Mouse (Mus musculus): ENCODE data around the gene Rinl. TPM values are rescaled to one million over a fixed set of nuclear protein-coding genes. Genes with fewer than 3 reads are reported as not detected.

Rinl gene
- polyA plus RNA-seq, 1 experiment, result 7.1 TPM

GRCm38 (mm10) chr7:28817957-28818356, 29.2 kb downstream of the Rinl start:
- no peak overlapping the region for H3K27ac ChIP-seq (ENCODE audit: insufficient read depth, low read depth, low read length)
- no peaks in the 10 kb centered on the region for H3K27me3 ChIP-seq (ENCODE audit: control insufficient read depth, insufficient read depth, low read length)
- H3K4me3 ChIP-seq (ENCODE audit: low read depth, low read length), result no peak overlapping the region
- TF ChIP-seq POLR2A (IDR thresholded peaks at IDR 0.05; ENCODE audit: low read depth, low read length) (no peak), CTCF (IDR thresholded peaks at IDR 0.05; ENCODE audit: extremely low read depth, insufficient read length, insufficient replicate concordance, low read depth, low read length) (no peak)
- H3K4me1 ChIP-seq (ENCODE audit: control insufficient read depth, insufficient read depth, insufficient read length, low read length), result peaks cover 33% of the 10 kb centered on the region
- H3K36me3 ChIP-seq (ENCODE audit: control insufficient read depth, insufficient read depth, low read length), result peaks cover 95% of the 10 kb centered on the region
- WGBS, result 59% methylated on average over 4 of the region's 4 CpGs

GRCm38 (mm10) chr7:28818436-28818835, 29.7 kb downstream of the Rinl start:
- Histone ChIP-seq H3K27me3 (ENCODE audit: control insufficient read depth, insufficient read depth, low read length) (no peaks in the 10 kb centered on the region), H3K4me3 (ENCODE audit: low read depth, low read length) (no peak overlapping the region), H3K4me1 (ENCODE audit: control insufficient read depth, insufficient read depth, insufficient read length, low read length) (peaks cover 32% of the 10 kb centered on the region), H3K36me3 (ENCODE audit: control insufficient read depth, insufficient read depth, low read length) (peaks cover 92% of the 10 kb centered on the region), H3K27ac (ENCODE audit: insufficient read depth, low read depth, low read length) (no peak overlapping the region)
- WGBS, result 77% methylated on average over 18 of the region's 18 CpGs
- TF ChIP-seq CTCF (IDR thresholded peaks at IDR 0.05; ENCODE audit: extremely low read depth, insufficient read length, insufficient replicate concordance, low read depth, low read length) (no peak), POLR2A (IDR thresholded peaks at IDR 0.05; ENCODE audit: low read depth, low read length) (no peak)

GRCm38 (mm10) chr7:28818861-28819452, 30.2 kb downstream of the Rinl start:
- Histone ChIP-seq H3K36me3 (ENCODE audit: control insufficient read depth, insufficient read depth, low read length) (peaks cover 86% of the 10 kb centered on the region), H3K4me1 (ENCODE audit: control insufficient read depth, insufficient read depth, insufficient read length, low read length) (peaks cover 28% of the 10 kb centered on the region), H3K4me3 (ENCODE audit: low read depth, low read length) (no peak overlapping the region), H3K27me3 (ENCODE audit: control insufficient read depth, insufficient read depth, low read length) (no peaks in the 10 kb centered on the region), H3K27ac (ENCODE audit: insufficient read depth, low read depth, low read length) (no peak overlapping the region)
- no peak for TF ChIP-seq CTCF (IDR thresholded peaks at IDR 0.05; ENCODE audit: extremely low read depth, insufficient read length, insufficient replicate concordance, low read depth, low read length)
- TF ChIP-seq POLR2A (IDR thresholded peaks at IDR 0.05; ENCODE audit: low read depth, low read length), result no peak
- 44% methylated on average over 4 of the region's 4 CpGs for WGBS

- WGBS, result 52% methylated on average over 4 of the region's 4 CpGs
- Histone ChIP-seq H3K36me3 (ENCODE audit: control insufficient read depth, insufficient read depth, low read length) (peaks cover 80% of the 10 kb centered on the region), H3K4me1 (ENCODE audit: control insufficient read depth, insufficient read depth, insufficient read length, low read length) (peaks cover 28% of the 10 kb centered on the region), H3K27ac (ENCODE audit: insufficient read depth, low read depth, low read length) (no peak overlapping the region), H3K27me3 (ENCODE audit: control insufficient read depth, insufficient read depth, low read length) (no peaks in the 10 kb centered on the region), H3K4me3 (ENCODE audit: low read depth, low read length) (no peak overlapping the region)
- no peak for TF ChIP-seq POLR2A (IDR thresholded peaks at IDR 0.05; ENCODE audit: low read depth, low read length)
- TF ChIP-seq CTCF (IDR thresholded peaks at IDR 0.05; ENCODE audit: extremely low read depth, insufficient read length, insufficient replicate concordance, low read depth, low read length), result no peak
Measured at GRCm38 (mm10) chr7:28819571-28819970, 30.8 kb downstream of the Rinl start.

GRCm38 (mm10) chr7:28820358-28821260, 31.8 kb downstream of the Rinl start:
- Histone ChIP-seq H3K36me3 (ENCODE audit: control insufficient read depth, insufficient read depth, low read length) (peaks cover 70% of the 10 kb centered on the region), H3K27ac (ENCODE audit: insufficient read depth, low read depth, low read length) (peak overlapping the region; percentile 49), H3K4me1 (ENCODE audit: control insufficient read depth, insufficient read depth, insufficient read length, low read length) (peaks cover 31% of the 10 kb centered on the region), H3K4me3 (ENCODE audit: low read depth, low read length) (no peak overlapping the region), H3K27me3 (ENCODE audit: control insufficient read depth, insufficient read depth, low read length) (no peaks in the 10 kb centered on the region)
- WGBS, result 38% methylated on average over 12 of the region's 12 CpGs
- no peak for TF ChIP-seq CTCF (IDR thresholded peaks at IDR 0.05; ENCODE audit: extremely low read depth, insufficient read length, insufficient replicate concordance, low read depth, low read length)
- no peak for TF ChIP-seq POLR2A (IDR thresholded peaks at IDR 0.05; ENCODE audit: low read depth, low read length)

GRCm38 (mm10) chr7:28821261-28821831, 32.6 kb downstream of the Rinl start:
- no peaks in the 10 kb centered on the region for H3K27me3 ChIP-seq (ENCODE audit: control insufficient read depth, insufficient read depth, low read length)
- H3K4me1 ChIP-seq (ENCODE audit: control insufficient read depth, insufficient read depth, insufficient read length, low read length), result peaks cover 32% of the 10 kb centered on the region
- peak overlapping the region; percentile 49 for H3K27ac ChIP-seq (ENCODE audit: insufficient read depth, low read depth, low read length)
- H3K4me3 ChIP-seq (ENCODE audit: low read depth, low read length), result no peak overlapping the region
- peaks cover 63% of the 10 kb centered on the region for H3K36me3 ChIP-seq (ENCODE audit: control insufficient read depth, insufficient read depth, low read length)
- TF ChIP-seq POLR2A (IDR thresholded peaks at IDR 0.05; ENCODE audit: low read depth, low read length), result no peak
- TF ChIP-seq CTCF (IDR thresholded peaks at IDR 0.05; ENCODE audit: extremely low read depth, insufficient read length, insufficient replicate concordance, low read depth, low read length), result no peak
- 29% methylated on average over 10 of the region's 10 CpGs for WGBS

- no peaks in the 10 kb centered on the region for H3K27me3 ChIP-seq (ENCODE audit: control insufficient read depth, insufficient read depth, low read length)
- peaks cover 51% of the 10 kb centered on the region for H3K36me3 ChIP-seq (ENCODE audit: control insufficient read depth, insufficient read depth, low read length)
- TF ChIP-seq POLR2A (IDR thresholded peaks at IDR 0.05; ENCODE audit: low read depth, low read length), result no peak
- no peak for TF ChIP-seq CTCF (IDR thresholded peaks at IDR 0.05; ENCODE audit: extremely low read depth, insufficient read length, insufficient replicate concordance, low read depth, low read length)
- peak overlapping the region; percentile 10; the same call in 1 of the 2 replicates for H3K27ac ChIP-seq (ENCODE audit: insufficient read depth, low read depth, low read length)
- H3K4me3 ChIP-seq (ENCODE audit: low read depth, low read length), result no peak overlapping the region
- H3K4me1 ChIP-seq (ENCODE audit: control insufficient read depth, insufficient read depth, insufficient read length, low read length), result peaks cover 33% of the 10 kb centered on the region
- 81% methylated on average over 1 of the region's 1 CpGs for WGBS
Measured at GRCm38 (mm10) chr7:28822556-28822955, 33.8 kb downstream of the Rinl start.
